Mouse (Mus musculus) frontal cortex, postnatal 14 days (tissue): Measurements from ENCODE around the gene Dact1.
A peak's percentile ranks its signal among the peaks of the same experiment; 100 is the strongest.

ENCODE experiments used
- DNase-seq, 2 experiments: peaks; one replicate each; pipeline ENCODE4 v3.0.0; 2022; ENCODE audit warnings: low spot score in 2 of 2

Gene Dact1

DNA sequence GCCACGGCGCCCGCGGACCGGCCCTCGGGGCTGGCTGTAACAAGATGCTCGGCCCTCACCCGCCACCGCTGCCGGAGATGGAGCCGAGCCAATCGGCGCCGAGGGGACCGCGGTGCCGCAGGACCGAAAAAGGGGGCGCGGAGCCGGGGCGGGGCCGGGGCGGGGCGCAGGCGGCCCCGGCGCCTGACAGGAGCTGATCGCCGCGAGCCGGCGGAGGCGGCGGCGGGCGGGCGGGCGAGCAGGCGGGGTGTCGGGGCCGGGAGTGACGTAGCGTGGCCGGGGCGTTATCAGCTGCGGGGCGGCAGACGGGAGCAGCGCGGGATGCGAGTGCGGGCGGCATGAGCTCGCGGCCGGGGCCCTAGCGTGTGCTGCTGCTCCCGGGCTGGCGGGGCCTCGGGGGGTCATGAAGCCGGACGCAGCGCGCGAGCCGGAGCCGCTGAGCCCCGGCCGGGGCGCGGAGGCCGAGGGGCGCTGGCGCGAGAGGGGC is at the start of gene Dact1:
Dact1 (plus strand) TSS at position 304 of the 487 bp plus-strand sequence.
- peak; percentile 17 to 43 for DNase-seq

DNA sequence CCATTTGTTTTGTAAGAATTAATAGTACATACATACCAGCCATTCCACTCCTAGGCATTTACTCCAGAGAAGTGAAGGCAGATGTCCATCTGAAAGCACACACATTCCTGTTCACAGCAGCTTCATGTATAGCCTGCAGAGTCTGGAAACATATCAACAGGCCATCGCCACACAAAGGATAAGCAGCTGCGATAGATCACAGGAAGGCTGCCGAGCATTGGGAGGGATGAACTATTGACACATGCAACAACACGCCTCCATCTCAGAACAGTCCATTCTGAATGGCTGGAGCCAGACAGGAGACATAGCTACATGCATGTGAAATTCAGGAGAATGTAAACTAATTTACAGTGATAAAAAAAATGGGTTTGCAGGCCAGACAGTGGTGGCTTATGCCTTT is 45.5 kb upstream of the Dact1 start:
- no peak for DNase-seq

DNA sequence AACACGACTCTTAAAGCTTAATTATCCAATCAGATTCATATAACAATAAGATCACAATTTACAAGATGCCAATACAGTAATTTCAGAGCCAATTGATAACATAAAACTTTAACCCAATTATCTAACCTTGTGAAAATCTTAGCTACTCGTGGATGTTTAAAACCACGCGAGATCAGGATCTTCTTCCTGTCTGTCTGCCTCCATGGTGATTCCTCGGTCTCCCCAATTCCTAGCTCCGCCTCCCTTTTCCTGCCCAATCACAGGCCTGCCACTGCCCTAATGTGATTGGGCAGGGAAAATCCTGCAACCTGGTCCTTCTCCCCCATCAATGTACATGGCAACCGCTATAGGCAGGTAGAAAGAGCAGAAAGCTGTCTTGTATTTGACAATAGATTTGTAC is 40.3 kb upstream of the Dact1 start:
- DNase-seq: no peak

DNA sequence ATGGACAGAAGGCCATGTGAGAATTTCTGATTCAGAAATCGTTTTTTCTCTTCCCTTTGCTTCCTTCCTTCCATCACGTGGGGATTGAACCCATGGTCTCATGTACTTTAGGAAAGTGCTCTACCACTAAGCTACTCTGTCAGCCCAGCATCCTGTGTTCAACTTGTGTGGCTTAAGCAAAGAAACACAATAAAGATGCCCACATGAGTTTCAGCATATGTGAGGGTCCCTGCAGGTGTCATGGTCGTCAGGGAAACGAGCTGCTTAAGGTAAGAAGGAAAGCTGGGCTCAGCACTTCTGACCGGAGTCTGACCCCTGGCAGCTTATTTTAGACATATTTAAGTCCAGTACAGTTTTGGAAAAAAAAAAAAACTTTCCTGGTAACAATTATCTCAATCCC is 38.6 kb upstream of the Dact1 start:
- no peak for DNase-seq

DNA sequence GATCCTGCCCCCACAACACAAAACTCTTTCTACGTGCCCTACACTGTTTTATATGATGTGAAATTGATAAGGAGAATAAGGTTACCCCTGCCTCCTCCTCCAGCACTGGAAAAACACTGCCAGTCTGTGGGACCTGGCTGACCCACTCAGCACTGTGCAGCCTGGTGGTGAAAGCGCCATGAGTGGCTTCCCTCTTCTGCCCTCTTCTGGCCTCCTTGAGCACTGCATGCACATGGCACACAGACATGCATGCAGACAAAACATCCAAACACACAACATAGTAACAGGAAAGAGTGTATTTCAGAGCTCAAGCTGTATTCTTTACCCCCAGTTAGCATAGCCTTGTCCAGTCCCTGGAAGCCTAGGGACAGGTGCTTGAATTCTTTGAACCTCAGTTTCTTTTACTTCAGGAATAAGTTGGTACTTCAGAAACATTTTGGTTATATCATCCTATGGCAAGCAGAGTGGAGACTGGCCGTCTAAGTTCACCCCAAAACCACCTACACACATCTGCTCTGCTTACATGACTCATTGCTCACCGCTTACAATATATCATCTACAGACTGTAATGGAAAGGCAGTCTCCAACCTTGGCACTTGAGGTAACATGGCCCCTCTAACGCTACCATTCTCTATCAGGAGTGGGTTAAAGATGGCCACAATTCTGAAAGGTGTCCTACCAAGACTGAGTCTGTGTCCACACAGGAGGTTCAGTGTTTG is 35.0 kb upstream of the Dact1 start:
- DNase-seq: no peak

DNA sequence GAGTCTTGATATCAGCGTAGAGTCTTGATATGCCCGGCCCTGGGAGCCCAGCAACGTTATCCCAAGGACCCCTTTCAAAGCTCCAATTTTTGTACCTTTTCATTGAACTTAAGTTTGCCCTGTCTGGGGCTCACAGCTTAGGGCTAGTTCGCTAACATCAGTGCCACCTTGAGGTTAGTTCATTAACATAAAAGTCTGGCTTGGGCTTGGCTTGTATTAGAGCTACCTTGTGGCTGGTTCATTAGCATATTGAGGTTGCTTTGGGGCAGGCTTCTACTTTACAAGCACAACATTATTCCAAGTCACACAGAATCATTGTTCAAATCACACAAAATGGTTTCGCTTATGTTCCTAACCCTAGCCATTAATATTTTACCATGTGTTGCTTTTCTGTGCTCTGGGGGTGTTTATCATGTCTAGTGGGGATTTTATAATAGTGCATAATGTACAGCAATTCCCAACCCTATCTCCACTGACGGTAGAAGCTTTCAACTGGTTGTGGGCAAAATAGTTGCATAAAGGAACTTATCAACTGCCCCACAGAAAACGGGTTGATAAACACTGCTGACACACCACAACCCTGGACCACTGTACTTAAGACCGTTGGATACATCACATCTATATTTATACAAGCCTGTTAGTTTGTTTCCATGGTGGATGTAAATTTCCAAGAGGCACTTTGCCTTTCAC is 33.6 kb upstream of the Dact1 start:
- DNase-seq: no peak

DNA sequence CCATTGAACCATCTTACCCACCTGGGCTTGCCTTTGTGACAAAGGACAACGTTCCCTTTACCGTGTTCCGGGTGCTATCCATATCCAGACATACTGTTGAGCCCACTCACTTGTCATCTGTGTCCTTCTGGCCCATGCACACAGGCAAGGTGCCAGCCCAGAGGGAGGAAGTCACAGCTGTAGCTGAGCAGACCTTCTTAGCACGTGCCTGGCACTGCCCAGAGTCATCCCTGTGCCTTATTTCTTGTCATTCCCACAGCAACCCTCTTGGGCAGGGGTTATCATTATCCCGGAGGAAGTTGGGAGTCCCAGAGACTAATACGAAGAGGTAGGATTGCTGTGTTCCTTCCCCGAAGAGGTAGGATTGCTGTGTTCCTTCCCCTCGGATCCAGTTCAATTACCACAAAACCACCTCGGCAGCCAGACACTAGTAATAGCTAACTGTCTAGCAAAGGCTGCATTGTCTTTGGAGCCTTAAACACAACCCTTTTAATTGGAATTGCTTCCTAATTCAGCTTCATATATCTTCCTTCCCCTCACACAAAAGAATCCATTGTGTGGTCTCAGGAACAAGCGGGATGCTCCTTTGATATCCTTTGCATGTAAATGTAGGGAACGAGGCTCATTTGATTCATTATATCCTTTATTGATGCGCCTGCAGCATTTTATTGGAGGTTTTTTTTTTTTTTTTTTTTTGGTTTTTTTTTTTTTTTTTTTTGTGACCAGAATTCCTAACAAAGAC is 30.0 kb upstream of the Dact1 start:
- peak in 1 of 2 experiments; percentile 5 for DNase-seq

DNA sequence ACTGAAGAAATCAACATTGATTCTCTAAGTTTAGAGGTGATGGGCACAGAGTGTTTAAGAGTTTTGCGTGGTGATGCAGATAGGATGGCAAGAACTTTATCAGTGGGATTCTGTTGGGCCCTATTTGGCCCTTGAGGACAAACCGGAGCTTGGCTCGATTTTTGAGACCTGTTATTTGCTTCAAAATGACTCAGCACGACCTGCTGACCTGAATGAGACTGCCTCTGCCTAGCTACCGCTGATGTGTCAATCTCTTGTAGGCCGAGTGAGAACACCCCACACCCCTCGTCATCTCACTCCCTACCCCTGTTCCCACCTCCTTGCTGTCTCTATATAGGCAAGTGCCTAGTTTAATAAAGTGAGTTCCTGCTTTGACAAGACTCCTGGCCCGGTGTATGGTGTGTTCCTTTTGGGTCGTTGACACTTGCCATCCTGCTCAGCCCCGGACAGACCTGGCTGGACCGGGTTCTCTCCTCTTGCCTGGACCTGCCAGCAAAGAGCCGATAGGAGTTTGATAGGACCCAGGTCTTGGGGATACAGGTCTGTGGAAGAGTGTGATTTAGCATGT is 28.4 kb upstream of the Dact1 start:
- DNase-seq: no peak

DNA sequence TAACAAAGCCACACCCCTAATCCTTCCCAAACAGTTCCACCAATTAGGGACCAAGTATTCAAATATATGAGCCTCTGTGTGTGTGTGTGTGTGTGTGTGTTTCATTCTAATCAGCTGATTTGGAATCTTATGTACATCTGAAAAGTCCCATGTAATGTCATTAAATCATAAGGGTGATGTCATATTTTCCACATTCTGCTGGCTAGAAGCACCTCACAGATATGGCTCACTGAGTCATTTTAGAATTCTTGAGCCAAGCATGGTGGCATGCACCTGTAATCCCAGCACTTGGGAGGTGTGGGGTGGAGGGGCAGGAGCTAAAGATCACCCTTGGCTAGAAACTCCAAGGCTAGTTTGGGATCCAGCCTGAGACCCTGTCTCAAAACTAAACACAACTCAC is 24.3 kb upstream of the Dact1 start:
- DNase-seq: no peak

DNA sequence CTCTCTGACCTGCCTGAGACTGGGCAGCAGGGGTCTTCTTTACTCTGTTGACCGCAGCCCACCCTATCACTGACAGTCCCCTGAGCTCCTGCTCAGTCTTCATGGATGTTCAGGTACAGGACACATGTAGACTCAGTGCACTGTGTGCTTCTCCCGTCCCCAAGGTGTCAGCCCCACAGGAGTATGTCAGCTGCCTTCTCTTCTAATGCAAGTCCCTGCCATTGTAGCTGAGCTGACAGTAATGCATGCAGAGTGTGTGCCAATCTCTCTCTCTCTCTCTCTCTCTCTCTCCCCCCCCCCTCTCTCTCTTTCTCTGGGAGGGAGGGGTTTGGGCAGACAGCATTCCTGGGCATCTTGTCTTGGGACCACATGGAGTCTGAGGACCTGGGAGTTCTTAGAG is 19.2 kb upstream of the Dact1 start:
- no peak for DNase-seq

DNA sequence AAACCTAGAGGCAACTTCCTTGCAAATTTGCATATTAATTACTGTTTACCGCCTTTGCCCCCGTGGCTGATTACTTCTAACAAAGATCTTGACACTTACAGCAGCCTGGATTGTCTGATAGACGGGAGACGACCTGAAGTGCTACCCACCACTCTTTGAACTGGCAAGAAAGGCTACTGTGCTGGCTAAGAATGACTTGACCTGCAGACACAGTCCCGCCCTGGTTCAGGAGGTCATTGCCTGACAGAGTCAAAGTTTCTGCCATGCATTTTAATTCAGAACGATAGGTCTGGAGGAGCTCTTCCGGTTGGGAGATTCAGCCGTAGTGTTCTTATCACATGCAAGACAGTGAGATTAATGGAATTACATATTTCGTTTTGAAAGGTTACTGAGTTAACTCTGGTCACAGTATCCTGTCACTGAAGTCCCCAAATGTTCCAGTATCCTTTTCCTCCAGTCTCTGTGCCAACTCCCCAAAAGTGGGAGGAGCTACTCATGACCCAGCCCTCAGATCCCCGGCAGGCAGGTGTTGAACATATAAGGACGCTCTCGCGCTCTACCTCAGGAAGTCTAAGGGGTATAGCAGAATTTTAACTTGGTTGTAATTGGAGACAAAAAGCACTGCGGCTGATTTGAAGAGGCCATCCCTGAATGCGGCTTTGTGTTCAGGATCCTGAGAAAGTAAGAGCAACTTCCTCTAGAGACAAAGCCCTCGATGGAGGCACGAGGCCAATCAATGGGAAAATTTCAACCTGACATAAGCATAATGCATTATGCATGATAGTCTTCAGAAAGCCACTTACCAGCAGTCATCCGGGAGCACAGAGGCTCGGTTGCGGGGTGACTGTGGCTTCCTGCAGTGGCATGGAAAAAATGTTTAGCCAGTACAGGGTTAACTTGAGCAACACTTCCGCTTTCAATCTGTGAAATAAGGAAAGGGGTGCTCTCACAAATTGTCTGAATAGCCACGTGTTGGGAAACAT is 15.4 kb upstream of the Dact1 start:
- no peak for DNase-seq

DNA sequence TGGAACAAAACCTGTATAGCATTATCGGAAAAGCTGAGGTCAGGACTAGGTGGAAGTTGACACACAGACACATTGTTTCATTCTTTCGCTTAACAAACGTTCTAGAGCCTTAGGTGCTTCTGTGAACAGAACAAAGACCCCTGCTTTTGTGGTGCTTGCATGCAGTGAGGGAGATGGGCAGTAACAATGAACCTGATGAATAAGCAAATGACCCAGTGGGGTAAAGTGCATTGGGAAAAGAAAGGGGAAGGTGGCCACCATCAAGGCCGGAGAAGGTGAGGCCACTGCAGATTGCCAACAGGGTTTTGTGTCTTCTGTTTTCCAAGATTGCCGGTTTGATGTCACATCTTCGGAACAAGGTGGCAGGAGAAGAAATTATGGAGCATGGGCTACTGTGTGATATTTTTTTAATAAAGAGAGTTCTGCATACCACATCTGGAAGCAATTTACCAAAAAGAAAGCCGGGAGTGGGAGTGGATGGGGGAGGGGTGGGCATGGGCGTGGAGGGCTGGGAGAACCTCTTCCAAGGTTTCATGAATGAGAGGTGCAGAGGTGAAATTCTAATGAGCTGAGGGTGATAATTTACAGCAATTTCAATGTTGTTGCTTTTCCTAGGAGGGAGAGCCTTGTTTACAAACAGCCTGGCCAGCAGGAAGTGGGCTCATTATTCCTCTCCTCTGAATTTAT is 12.7 kb upstream of the Dact1 start:
- DNase-seq: no peak

DNA sequence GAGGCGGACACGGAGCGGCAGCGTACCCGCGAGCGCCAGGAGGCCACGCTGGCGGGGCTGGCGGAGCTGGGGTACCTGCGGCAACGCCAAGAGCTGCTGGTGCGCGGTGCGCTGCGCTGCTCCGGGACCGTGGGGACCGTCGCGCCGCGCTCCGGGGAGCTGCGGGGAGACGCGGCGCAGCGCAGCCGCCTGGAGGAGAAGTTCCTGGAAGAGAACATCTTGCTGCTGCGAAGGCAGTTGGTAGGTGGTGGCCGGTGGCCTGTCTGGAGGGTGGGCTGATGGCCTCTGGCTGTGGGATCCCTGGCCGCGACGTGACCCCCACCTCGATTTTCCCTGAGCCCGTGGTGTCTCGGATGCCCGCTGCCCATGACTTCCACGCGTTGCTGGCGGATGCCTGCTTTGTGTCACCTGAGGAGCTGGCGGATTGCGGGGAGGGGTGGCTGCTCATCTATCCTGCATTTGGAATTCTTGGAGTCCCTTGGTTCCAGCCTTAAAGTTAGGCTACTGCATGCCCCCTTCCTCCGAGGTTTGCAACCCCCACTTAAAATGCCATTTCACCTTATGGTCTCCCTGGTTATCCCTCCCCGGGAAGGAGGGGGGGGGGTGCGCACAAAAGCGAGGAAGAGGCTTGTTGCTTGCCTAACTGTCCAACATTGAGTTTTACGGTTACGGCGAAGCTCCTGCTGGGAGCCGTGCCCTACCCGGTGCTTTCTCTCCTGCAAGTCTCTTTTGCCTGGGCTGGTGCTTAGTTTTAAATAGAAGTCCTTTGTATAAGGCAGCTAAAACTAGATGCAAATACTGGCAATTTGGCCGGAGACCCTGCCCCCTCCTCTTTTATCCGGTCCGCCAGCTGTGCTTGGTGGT is 616 bp downstream of the Dact1 start:
- no peak for DNase-seq

DNA sequence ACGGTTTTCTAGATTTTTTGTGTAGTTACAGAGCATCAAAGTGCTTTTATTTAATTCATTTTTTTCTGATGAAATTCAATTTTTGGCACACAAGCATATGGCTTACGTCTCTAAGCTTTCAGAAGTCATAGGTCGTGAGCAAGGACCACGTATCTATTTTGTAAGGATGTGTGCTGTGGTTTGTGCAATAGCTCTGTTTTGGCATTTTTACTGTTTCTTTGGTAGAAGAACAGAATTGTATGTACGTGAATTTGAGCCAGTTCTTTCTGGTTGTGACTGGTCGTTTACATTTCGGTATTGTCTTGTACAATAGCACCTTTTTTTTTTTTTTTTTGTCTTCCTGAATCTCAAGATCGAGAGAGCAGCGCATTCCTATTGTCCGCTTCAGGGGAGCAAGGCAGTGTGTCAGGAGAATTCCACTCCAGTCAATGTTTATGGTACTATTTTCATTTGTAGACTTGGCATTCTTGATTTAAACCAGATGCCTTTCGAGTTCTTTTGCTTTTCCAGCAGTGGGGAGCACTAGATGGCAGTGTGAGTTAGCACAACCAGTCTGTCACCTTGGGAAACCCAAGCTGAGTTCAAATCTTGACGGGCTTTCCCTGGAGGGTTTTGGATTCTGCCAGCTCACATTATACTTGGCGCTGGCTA is 1.7 kb downstream of the Dact1 start:
- peak; percentile 20 to 33 for DNase-seq

DNA sequence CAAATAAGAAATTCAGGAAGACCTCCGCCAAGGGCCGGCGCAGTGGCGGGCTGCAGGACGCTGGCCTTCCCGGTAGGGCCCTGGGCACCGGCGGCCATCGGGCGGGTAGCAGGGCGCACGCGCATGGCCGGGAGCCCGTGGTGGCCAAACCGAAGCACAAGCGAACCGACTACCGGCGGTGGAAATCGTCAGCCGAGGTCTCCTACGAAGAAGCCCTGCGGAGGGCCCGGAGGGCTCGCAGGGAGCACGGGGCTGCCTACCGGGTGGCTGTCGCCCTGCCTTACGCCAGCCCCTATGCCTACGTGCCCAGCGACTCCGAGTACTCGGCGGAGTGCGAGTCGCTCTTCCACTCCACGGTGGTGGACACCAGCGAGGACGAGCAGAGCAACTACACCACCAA is 8.6 kb downstream of the Dact1 start:
- no peak for DNase-seq

DNA sequence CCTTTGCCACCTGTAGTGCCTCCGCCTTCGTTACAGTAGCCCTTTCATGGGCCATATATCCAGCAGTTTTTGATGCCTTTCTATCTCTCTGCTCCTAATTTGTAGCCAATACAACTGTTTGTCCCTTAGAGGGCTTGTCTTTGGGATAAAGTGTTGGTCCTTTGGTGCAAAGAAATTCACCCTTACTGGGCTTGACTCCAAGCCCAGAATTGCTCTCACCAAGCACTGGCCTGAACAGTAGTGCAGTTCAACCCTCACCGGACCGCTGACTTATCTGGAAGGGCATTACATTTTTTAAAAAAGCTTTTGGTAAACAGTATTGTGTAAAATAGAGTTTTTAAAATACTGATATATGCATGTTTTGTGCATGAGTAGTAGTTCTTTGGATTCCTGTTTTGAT is 9.9 kb downstream of the Dact1 start:
- DNase-seq: no peak

DNA sequence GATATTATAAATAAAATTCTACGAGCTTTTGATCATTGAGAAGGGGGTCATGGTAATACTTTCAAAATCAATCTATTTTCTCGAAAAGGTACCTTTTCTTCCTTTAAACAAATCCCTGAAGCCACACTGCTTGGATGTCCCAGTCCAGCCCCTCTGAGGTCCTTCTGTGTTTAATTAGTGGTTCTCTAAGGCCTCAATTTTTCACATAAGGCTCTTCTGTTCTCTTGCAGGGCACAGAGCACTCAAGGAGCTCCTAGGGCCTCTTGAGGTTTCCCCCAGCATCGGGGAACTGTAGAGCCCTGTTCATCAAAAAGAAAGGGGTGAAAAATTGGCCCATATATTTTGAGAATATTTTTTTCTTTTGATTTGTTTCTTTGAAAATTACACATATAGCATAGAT is 23.0 kb downstream of the Dact1 start:
- DNase-seq: no peak

DNA sequence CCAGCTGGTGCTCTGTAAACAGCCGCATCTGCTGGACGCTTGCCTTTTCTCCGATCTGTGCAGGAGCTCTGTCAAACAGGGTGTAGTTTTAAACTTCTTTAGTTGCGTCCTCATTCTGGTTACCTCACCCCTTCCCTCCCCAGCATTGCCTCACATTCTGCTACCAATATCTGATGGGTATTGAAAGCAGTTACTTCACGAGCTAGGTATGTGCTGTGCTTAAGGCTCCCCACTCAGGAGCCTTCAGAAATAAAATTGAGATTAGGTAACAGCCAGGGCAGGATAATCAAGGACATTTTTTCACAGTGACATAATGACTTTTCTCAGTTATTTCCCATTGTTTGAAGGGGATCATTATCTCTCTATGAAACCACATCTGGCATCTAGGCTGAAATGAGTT is 23.9 kb downstream of the Dact1 start:
- no peak for DNase-seq

DNA sequence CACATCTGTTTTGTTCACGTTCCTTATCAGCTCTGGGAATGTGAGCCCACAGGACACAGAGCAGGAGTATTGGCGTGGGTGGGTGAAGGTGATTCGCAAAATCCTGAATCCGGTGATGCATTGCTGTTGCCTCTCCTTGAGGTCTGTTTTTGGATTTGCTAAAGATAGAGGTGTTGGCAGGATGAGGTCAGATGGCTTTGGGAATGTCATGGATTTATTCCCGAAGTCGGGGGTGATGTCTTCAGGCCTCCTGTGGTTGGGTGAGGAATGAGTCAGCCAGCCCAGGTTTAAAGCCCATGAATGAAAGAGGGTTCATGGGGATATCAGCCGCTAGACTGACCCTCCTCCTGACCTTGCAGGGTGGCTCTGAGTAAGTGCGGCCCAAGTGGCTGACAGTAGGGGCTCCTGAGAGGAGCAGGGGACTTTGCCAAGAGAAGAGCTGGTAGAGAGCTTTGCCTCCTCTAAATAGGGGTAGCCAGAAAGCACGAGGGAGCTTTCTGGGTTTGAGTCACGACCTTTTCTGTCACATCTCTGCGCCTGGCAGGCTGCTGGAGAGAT is 27.4 kb downstream of the Dact1 start:
- no peak for DNase-seq
